Mouse (Mus musculus): ENCODE measurements around the gene Bclaf1. TPM values are rescaled to one million over a fixed set of nuclear protein-coding genes. Genes with fewer than 3 reads are reported as not detected.

The Bclaf1 gene
- polyA plus RNA-seq, 1 experiment from 2014 or later, result 86.5 TPM

- no peak overlapping the region for H3K4me3 ChIP-seq (ENCODE audit: control insufficient read depth in 1 of 2, insufficient read depth in 1 of 2, low read depth in 1 of 2, low read length in 2 of 2)
- 0 out of 2 replicates have a peak, but pooled peaks cover 8% of the 10 kb centered on the region for H3K36me3 ChIP-seq (ENCODE audit: control insufficient read depth, insufficient read depth, low read length)
- 0 out of 2 replicates have a peak, but pooled peaks cover 3% of the 10 kb centered on the region for H3K9me3 ChIP-seq (ENCODE audit: control insufficient read depth, low read length)
- no peak overlapping the region for H3K4me2 ChIP-seq (ENCODE audit: low read length)
- no peaks in the 10 kb centered on the region for H3K27me3 ChIP-seq (ENCODE audit: control insufficient read depth, insufficient read depth, low read length)
- H3K27ac ChIP-seq (replicated peaks in 1 of 2; ENCODE audit: control insufficient read depth in 1 of 2, insufficient read depth in 1 of 2, low read depth in 2 of 2, low read length in 2 of 2), result 0 out of 4 replicates have a peak overlapping the region, but pooled peaks of 1 of the 2 experiments have one; percentile 45
- peaks cover 3 to 10% of the 10 kb centered on the region in 2 experiments; a peak in 3 of 4 replicates for H3K4me1 ChIP-seq (ENCODE audit: control insufficient read depth in 2 of 2, insufficient read depth in 2 of 2, low read length in 2 of 2)
- WGBS, result 39% methylated on average over 9 of the region's 9 CpGs
- H3K9ac ChIP-seq (ENCODE audit: low read length), result 0 out of 2 replicates have a peak overlapping the region, but pooled peaks have one; percentile 2
- ATAC-seq (ENCODE audit: insufficient number of reproducible peaks, insufficient read depth, low FRiP score, low read depth), result no peak
These were observed 38.2 kb upstream of the Bclaf1 start for GRCm38 (mm10) chr10:20274022-20274421.

DNA sequence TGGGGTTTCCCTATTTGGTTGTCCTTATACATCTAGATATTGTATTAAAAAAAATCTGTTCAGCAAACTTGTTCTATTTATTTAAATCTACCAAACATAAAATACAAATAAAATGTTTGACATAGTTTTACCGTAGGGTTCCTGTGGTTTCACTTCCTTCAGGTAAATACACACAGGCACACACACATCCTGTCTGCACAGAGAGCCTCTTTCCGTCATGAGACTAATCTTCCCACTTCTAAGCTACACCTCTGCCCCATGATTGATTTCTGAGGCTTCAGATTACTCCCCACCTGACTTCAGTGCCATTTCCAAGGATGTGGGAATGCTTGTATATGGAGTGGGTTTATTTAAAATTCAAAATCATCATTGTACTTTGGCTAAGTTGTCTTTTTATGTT is 30.8 kb upstream of the Bclaf1 start:
- H3K4me3 ChIP-seq (ENCODE audit: control insufficient read depth in 1 of 2, insufficient read depth in 1 of 2, low read depth in 1 of 2, low read length in 2 of 2), result no peak overlapping the region
- no peak overlapping the region for H3K27ac ChIP-seq (replicated peaks in 1 of 2; ENCODE audit: control insufficient read depth in 1 of 2, insufficient read depth in 1 of 2, low read depth in 2 of 2, low read length in 2 of 2)
- no peaks in the 10 kb centered on the region for H3K9me3 ChIP-seq (ENCODE audit: control insufficient read depth, low read length)
- H3K9ac ChIP-seq (ENCODE audit: low read length), result no peak overlapping the region
- 74% methylated on average over 2 of the region's 2 CpGs for WGBS
- no peak overlapping the region for H3K4me2 ChIP-seq (ENCODE audit: low read length)
- no peak for ATAC-seq (ENCODE audit: insufficient number of reproducible peaks, insufficient read depth, low FRiP score, low read depth)
- peaks cover 9 to 17% of the 10 kb centered on the region in 2 experiments for H3K4me1 ChIP-seq (ENCODE audit: control insufficient read depth in 2 of 2, insufficient read depth in 2 of 2, low read length in 2 of 2)
- H3K36me3 ChIP-seq (ENCODE audit: control insufficient read depth, insufficient read depth, low read length), result 0 out of 2 replicates have a peak, but pooled peaks cover 3% of the 10 kb centered on the region
- no peaks in the 10 kb centered on the region for H3K27me3 ChIP-seq (ENCODE audit: control insufficient read depth, insufficient read depth, low read length)

- Histone ChIP-seq H3K27ac (replicated peaks in 1 of 2; ENCODE audit: control insufficient read depth in 1 of 2, insufficient read depth in 1 of 2, low read depth in 2 of 2, low read length in 2 of 2) (peak overlapping the region; percentile 37 to 45; a peak in 2 of 4 replicates), H3K36me3 (ENCODE audit: control insufficient read depth, insufficient read depth, low read length) (no peaks in the 10 kb centered on the region), H3K4me2 (ENCODE audit: low read length) (0 out of 2 replicates have a peak overlapping the region, but pooled peaks have one; percentile 14), H3K4me3 (ENCODE audit: control insufficient read depth in 1 of 2, insufficient read depth in 1 of 2, low read depth in 1 of 2, low read length in 2 of 2) (no peak overlapping the region), H3K9me3 (ENCODE audit: control insufficient read depth, low read length) (no peaks in the 10 kb centered on the region), H3K27me3 (ENCODE audit: control insufficient read depth, insufficient read depth, low read length) (no peaks in the 10 kb centered on the region), H3K4me1 (ENCODE audit: control insufficient read depth in 2 of 2, insufficient read depth in 2 of 2, low read length in 2 of 2) (peaks cover 14 to 23% of the 10 kb centered on the region in 2 experiments), H3K9ac (ENCODE audit: low read length) (peak overlapping the region; percentile 45; the same call in 1 of the 2 replicates)
- WGBS, result 17% methylated on average over 10 of the region's 10 CpGs
- peak; percentile 72 for ATAC-seq (ENCODE audit: insufficient number of reproducible peaks, insufficient read depth, low FRiP score, low read depth)
These were observed 26.8 kb upstream of the Bclaf1 start for GRCm38 (mm10) chr10:20285289-20285975.

DNA sequence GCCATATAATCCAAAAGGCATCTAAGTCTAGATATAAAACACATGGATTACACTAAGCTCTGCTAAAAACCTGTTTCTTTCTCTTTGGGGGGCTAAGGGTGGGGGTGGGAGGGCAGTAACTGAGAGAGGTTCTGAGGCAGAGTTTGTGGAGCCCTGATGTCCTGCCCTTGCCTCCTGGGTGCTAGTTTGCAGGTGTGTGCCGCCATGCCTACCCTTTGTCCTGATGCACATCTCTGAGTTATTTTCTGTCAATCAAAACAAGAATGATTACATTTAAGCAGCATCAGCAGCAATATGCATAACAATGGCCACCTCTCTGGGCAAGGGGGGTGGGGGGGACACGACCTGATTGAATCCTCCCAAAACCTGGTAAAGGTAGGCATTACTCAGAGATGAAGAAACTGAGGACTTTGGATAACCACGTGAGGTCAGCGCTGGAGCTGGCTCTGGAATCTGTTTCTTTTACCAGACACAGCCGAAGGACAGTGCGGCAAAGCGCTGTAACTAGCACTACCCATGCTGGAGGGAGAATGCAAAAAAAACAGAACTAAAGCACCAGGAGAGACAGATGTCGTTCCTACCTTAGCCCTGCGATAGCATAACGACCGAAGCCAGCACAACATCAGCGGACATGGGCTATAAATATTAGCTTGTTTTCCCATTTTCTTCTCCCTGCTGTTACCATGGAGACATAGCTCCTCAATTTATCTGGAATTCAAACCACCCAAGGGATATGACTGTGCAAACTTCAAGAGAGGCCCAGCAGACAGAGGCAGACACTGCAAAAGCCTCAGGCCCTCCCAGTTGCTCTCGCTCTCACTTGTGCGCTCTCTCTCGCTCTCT is 26.1 kb upstream of the Bclaf1 start:
- WGBS, result 47% methylated on average over 15 of the region's 15 CpGs
- H3K9me3 ChIP-seq (ENCODE audit: control insufficient read depth, low read length), result no peaks in the 10 kb centered on the region
- no peaks in the 10 kb centered on the region for H3K36me3 ChIP-seq (ENCODE audit: control insufficient read depth, insufficient read depth, low read length)
- peak overlapping the region in 1 of 2 experiments; percentile 1; a peak in 1 of 4 replicates for H3K27ac ChIP-seq (replicated peaks in 1 of 2; ENCODE audit: control insufficient read depth in 1 of 2, insufficient read depth in 1 of 2, low read depth in 2 of 2, low read length in 2 of 2)
- H3K4me1 ChIP-seq (ENCODE audit: control insufficient read depth in 2 of 2, insufficient read depth in 2 of 2, low read length in 2 of 2), result peaks cover 14 to 23% of the 10 kb centered on the region in 2 experiments
- peak overlapping the region; percentile 14 for H3K4me2 ChIP-seq (ENCODE audit: low read length)
- no peaks in the 10 kb centered on the region for H3K27me3 ChIP-seq (ENCODE audit: control insufficient read depth, insufficient read depth, low read length)
- H3K9ac ChIP-seq (ENCODE audit: low read length), result peak overlapping the region; percentile 47
- no peak overlapping the region for H3K4me3 ChIP-seq (ENCODE audit: control insufficient read depth in 1 of 2, insufficient read depth in 1 of 2, low read depth in 1 of 2, low read length in 2 of 2)
- ATAC-seq (ENCODE audit: insufficient number of reproducible peaks, insufficient read depth, low FRiP score, low read depth), result no peak

- WGBS, result 78% methylated on average over 6 of the region's 6 CpGs
- Histone ChIP-seq H3K4me3 (ENCODE audit: control insufficient read depth in 1 of 2, insufficient read depth in 1 of 2, low read depth in 1 of 2, low read length in 2 of 2) (no peak overlapping the region), H3K36me3 (ENCODE audit: control insufficient read depth, insufficient read depth, low read length) (no peaks in the 10 kb centered on the region), H3K4me2 (ENCODE audit: low read length) (no peak overlapping the region), H3K27ac (replicated peaks in 1 of 2; ENCODE audit: control insufficient read depth in 1 of 2, insufficient read depth in 1 of 2, low read depth in 2 of 2, low read length in 2 of 2) (no peak overlapping the region), H3K9ac (ENCODE audit: low read length) (no peak overlapping the region), H3K9me3 (ENCODE audit: control insufficient read depth, low read length) (no peaks in the 10 kb centered on the region), H3K27me3 (ENCODE audit: control insufficient read depth, insufficient read depth, low read length) (no peaks in the 10 kb centered on the region), H3K4me1 (ENCODE audit: control insufficient read depth in 2 of 2, insufficient read depth in 2 of 2, low read length in 2 of 2) (peaks cover 14 to 23% of the 10 kb centered on the region in 2 experiments)
- ATAC-seq (ENCODE audit: insufficient number of reproducible peaks, insufficient read depth, low FRiP score, low read depth), result no peak
These were observed 24.9 kb upstream of the Bclaf1 start for GRCm38 (mm10) chr10:20287369-20287768.

DNA sequence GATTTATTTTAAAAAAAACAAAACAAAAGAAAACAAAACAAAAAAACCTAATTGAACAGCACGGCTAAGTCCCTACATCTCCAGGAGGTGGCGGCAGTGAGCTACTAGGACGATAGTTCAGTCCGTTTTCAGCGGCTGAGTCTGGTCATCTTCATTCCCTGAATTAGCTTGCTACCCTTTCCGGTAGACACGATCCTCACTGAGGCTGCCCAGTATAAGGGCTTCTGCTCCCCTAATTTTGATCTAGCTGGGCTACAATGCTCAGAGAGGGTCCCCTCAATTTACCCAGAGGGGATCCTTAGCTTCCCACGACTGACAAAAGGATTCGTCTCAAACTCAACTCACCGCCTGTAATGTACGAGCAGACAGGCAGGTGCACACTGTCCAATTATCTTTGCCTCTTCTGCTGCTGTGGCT is 21.8 kb upstream of the Bclaf1 start:
- H3K36me3 ChIP-seq (ENCODE audit: control insufficient read depth, insufficient read depth, low read length), result no peaks in the 10 kb centered on the region
- H3K4me3 ChIP-seq (ENCODE audit: control insufficient read depth in 1 of 2, insufficient read depth in 1 of 2, low read depth in 1 of 2, low read length in 2 of 2), result peak overlapping the region in 1 of 2 experiments; percentile 27; a peak in 2 of 4 replicates
- H3K4me1 ChIP-seq (ENCODE audit: control insufficient read depth in 2 of 2, insufficient read depth in 2 of 2, low read length in 2 of 2), result peaks cover 11 to 16% of the 10 kb centered on the region in 2 experiments
- no peaks in the 10 kb centered on the region for H3K27me3 ChIP-seq (ENCODE audit: control insufficient read depth, insufficient read depth, low read length)
- 13% methylated on average over 11 of the region's 11 CpGs for WGBS
- peak overlapping the region; percentile 68 for H3K9ac ChIP-seq (ENCODE audit: low read length)
- H3K4me2 ChIP-seq (ENCODE audit: low read length), result peak overlapping the region; percentile 63
- no peak for ATAC-seq (ENCODE audit: insufficient number of reproducible peaks, insufficient read depth, low FRiP score, low read depth)
- peak overlapping the region in 1 of 2 experiments; percentile 20; a peak in 1 of 4 replicates for H3K27ac ChIP-seq (replicated peaks in 1 of 2; ENCODE audit: control insufficient read depth in 1 of 2, insufficient read depth in 1 of 2, low read depth in 2 of 2, low read length in 2 of 2)
- H3K9me3 ChIP-seq (ENCODE audit: control insufficient read depth, low read length), result no peaks in the 10 kb centered on the region

DNA sequence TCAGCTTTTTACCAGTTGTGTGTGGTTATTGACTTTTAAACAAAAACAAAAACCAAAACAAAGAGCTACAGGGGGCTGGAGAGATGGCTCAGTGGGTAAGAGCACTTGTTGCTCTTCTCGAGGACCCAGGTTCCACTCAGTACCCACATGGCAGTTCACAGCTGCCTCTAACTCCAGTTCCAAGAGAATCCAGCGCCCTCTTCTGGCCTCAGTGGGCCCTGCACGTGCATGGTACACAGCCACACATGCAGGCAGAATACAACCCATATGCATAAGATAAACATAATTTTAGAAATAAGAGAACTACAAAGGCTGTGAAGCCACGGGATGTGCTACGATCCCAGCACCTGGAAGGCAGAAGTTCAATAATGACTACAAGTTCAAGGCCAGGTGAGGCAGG is 16.3 kb upstream of the Bclaf1 start:
- 63% methylated on average over 5 of the region's 5 CpGs for WGBS
- peaks cover 5 to 9% of the 10 kb centered on the region in 2 experiments for H3K4me1 ChIP-seq (ENCODE audit: control insufficient read depth in 2 of 2, insufficient read depth in 2 of 2, low read length in 2 of 2)
- no peak overlapping the region for H3K27ac ChIP-seq (replicated peaks in 1 of 2; ENCODE audit: control insufficient read depth in 1 of 2, insufficient read depth in 1 of 2, low read depth in 2 of 2, low read length in 2 of 2)
- no peak overlapping the region for H3K4me2 ChIP-seq (ENCODE audit: low read length)
- H3K36me3 ChIP-seq (ENCODE audit: control insufficient read depth, insufficient read depth, low read length), result no peaks in the 10 kb centered on the region
- no peak for ATAC-seq (ENCODE audit: insufficient number of reproducible peaks, insufficient read depth, low FRiP score, low read depth)
- H3K9ac ChIP-seq (ENCODE audit: low read length), result no peak overlapping the region
- H3K4me3 ChIP-seq (ENCODE audit: control insufficient read depth in 1 of 2, insufficient read depth in 1 of 2, low read depth in 1 of 2, low read length in 2 of 2), result no peak overlapping the region
- H3K27me3 ChIP-seq (ENCODE audit: control insufficient read depth, insufficient read depth, low read length), result no peaks in the 10 kb centered on the region
- H3K9me3 ChIP-seq (ENCODE audit: control insufficient read depth, low read length), result no peaks in the 10 kb centered on the region

Measured in heart, embryonic 14.5 days (tissue).